Mouse (Mus musculus) embryonic stem cell, embryonic (primary cell): ENCODE data around the gene Igtp.

Experiments used
- CTCF ChIA-PET, 4 experiments: fragments of 300-600 bp in 2 of 4; fragments of 350-600 bp in 2 of 4; sonication (Branson Sonifier 250); formaldehyde crosslinking; loops; one replicate each; lab custom pipeline; 2022; ENCODE audit warnings: inconsistent platforms in 2 of 4; lab: Charles Lee
- POLR2A ChIA-PET, 4 experiments: fragments of 300-600 bp in 2 of 4; fragments of 350-600 bp in 2 of 4; sonication (Branson Sonifier 250); formaldehyde crosslinking; loops; one replicate each; lab custom pipeline; 2022; ENCODE audit warnings: antibody characterized with exemption in 4 of 4, inconsistent platforms in 1 of 4; lab: Charles Lee

Gene Igtp

GRCm38 (mm10) chr11:58226425-58226824, 27.1 kb downstream of the Igtp start:
- POLR2A ChIA-PET, result interaction anchor here in 1 of 4 experiments (1.5 kb wide), 1 partner anchor 13 kb away, joined by 4 read pairs; no protein-coding TSS in a partner anchor
- CTCF ChIA-PET, result interaction anchor here in 3 of 4 experiments (0.6 to 1.5 kb wide), 3 partner anchors 9 to 39 kb away, joined by 3 to 5 read pairs (median 5); no protein-coding TSS in a partner anchor

DNA sequence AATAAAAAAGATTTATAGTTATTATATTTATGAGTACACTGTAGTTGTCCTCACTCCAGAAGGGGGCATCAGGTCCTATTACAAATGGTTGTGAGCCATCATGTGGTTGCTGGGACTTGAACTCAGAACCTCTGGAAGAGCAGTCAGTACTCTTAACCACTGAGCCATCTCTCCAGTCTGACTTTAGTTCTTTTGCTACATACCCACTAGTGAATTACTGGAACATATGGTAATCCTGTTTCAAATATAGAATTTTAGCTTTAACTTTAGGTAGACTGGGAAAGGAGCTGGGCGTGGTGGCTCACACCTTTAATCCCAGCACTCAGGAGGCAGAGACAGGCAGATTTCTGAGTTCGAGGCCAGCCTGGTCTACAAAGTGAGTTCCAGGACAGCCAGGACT, 28.7 kb downstream of the Igtp start:
- ChIA-PET POLR2A (interaction anchor here in 1 of 4 experiments (0.6 kb wide), 1 partner anchor 1504 kb away, joined by 10 read pairs; no protein-coding TSS in a partner anchor), CTCF (interaction anchor here in 1 of 4 experiments (0.6 kb wide), 1 partner anchor 952 kb away, joined by 3 read pairs; no protein-coding TSS in a partner anchor)

GRCm38 (mm10) chr11:58230396-58230910, 31.1 kb downstream of the Igtp start:
- CTCF ChIA-PET, result interaction anchor here in 2 of 4 experiments (0.5 to 1.0 kb wide), 2 partner anchors 9 to 52 kb away, joined by 3 read pairs; no protein-coding TSS in a partner anchor
- POLR2A ChIA-PET, result interaction anchor here in 2 of 4 experiments (1.0 to 1.2 kb wide), 3 partner anchors 9 to 51 kb away, joined by 3 to 5 read pairs (median 4); no protein-coding TSS in a partner anchor

- POLR2A ChIA-PET, result interaction anchor here in 2 of 4 experiments (1.1 to 1.2 kb wide), 2 partner anchors 16 to 52 kb away, joined by 3 to 5 read pairs; no protein-coding TSS in a partner anchor
- CTCF ChIA-PET, result interaction anchor here in 1 of 4 experiments (1.0 kb wide), 1 partner anchor 8 kb away, joined by 3 read pairs; no protein-coding TSS in a partner anchor
Measured at GRCm38 (mm10) chr11:58231156-58231555, 31.8 kb downstream of the Igtp start.

GRCm38 (mm10) chr11:58234551-58234950, 35.2 kb downstream of the Igtp start:
- POLR2A ChIA-PET, result interaction anchor here in 1 of 4 experiments (0.6 kb wide), 2 partner anchors 224 to 640 kb away, joined by 3 to 8 read pairs; no protein-coding TSS in a partner anchor

GRCm38 (mm10) chr11:58235152-58235551, 35.8 kb downstream of the Igtp start:
- ChIA-PET POLR2A (interaction anchor here in 3 of 4 experiments (0.5 to 0.6 kb wide), 4 partner anchors 72 to 639 kb away, joined by 3 to 8 read pairs (median 5); no protein-coding TSS in a partner anchor), CTCF (interaction anchor here (0.6 to 1.5 kb wide), 10 partner anchors 9 to 118 kb away, joined by 3 to 5 read pairs (median 4); no protein-coding TSS in a partner anchor)

More at GRCm38 (mm10) chr11:58234551-58234950, 35.2 kb downstream of the Igtp start:
- CTCF ChIA-PET, result interaction anchor here in 3 of 4 experiments (1.0 to 1.5 kb wide), 4 partner anchors 9 to 119 kb away, joined by 3 to 4 read pairs (median 3); no protein-coding TSS in a partner anchor

DNA sequence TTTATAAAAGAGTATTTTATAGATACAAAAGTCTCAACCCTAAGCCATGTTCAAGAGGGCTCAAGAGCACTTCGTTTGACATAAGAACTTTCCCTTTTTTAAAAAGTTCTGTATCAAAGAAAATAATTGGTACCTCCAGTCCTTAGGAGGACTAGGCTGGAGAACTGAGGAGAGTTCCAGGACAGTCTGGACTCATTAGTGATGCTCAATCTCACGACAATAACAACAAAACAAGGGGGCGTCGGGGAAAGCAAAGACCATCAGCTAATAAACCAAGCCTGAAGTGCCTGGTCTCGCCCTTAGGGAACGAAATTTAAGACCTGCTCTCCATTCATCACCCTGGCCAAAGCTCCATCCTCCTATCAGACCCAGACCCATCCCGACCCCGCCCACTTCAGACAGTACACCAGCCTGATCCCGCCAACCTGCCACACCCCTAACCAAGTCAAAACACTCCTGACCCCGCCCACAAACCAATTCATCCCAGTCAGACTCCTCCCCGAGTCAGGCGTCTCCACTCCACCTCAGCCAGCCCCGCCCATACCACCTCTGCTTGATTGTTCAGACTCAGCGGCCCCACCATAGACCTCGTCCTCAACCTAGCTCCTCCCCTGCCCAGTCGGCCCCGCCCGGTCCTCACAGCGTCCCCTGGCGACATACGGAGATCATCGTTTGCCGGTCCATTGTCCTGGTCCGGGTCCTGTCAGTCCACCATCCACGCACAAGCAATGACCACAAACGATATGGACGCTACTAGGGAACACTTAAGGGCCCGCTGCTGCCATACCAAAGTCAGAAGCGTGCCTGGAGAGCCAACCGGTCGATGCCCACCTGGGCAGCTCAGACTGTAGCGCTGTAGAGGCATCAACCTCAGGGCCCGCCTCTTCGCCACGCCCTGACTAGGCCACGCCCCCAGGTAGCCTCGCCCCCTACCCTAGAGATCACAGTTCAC, 39.8 kb downstream of the Igtp start:
- CTCF ChIA-PET, result interaction anchor here (0.5 to 2.3 kb wide), 47 partner anchors 9 to 666 kb away, joined by 3 to 20 read pairs (median 4); partner anchors contain the start of genes 2810021J22Rik (in 1 of the 4), Gemin5 (in 1 of the 4), Igtp (in 1 of the 4) and Irgm2 (in 1 of the 4)
- POLR2A ChIA-PET, result interaction anchor here in 3 of 4 experiments (0.6 to 2.3 kb wide), 28 partner anchors 9 to 924 kb away, joined by 3 to 12 read pairs (median 4); partner anchors contain the start of genes Gemin5 (in 2 of the 3), Sh3bp5l (in 2 of the 3), Zfp672 (in 2 of the 3) and Zfp692 (in 2 of the 3)

DNA sequence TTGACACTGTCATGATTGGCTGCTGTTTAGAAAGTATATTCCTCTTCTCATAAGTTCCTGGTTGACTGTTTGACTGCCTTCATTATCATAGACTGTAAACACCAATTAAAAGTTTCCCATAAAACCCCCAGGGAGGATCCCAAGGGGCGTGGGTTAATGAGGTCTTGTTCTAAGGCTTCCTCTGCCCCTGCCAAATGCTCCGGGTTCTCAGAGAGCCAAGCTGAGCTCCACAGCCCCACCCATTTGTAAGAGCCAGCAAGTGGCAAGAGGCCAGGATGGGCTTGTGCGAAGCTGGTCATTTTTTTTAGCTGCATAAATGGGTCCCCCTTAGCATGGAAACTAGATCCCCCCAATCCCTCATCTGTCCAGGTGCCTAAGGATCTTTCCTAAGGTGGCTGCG, 47.9 kb downstream of the Igtp start:
- CTCF ChIA-PET, result interaction anchor here in 2 of 4 experiments (0.6 to 0.7 kb wide), 2 partner anchors 21 to 48 kb away, joined by 3 to 6 read pairs; partner anchors contain the start of gene Igtp (in 1 of the 2)
- POLR2A ChIA-PET, result interaction anchor here in 1 of 4 experiments (0.6 kb wide), 1 partner anchor 554 kb away, joined by 4 read pairs; no protein-coding TSS in a partner anchor

DNA sequence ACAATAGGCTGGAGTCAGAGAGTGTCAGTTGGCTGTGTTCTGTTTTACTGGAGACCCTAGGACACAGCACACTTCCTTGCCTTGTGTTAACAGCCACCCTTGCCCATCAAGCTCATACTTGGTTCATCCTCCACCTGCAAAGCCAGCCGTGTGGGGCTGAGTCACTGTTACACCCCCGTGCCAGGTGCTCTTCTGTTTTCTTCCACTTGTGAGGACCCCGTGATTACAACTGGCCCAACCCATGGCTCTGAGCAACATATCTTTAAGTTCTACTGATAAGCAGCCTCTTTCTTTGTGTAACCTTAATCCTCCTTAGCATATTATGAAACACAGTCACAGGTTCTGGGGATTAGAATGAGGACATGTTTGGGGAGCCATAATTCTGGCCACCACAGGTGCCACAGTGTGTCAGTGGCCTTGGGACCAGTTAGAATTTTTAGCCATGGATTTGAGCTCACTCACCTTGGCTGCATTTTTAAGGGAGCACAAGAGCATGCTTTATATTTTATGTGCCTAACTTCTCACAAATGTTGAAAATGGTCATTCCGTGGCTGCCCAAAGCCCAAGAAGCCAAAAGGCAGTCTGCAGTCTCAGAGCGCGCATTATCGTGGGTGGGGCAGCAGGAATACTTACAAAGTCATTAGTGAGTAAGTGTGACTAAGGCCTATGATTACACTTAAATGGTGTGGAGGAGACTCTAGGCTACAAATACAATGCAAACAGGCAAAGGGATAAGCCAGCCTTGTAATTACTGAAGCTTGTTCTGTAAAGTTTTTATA, 50.0 kb downstream of the Igtp start:
- ChIA-PET POLR2A (interaction anchor here in 2 of 4 experiments (0.8 to 1.7 kb wide), 2 partner anchors 10 to 50 kb away, joined by 6 read pairs; no protein-coding TSS in a partner anchor), CTCF (interaction anchor here in 1 of 4 experiments (2.1 kb wide), 1 partner anchor 14 kb away, joined by 5 read pairs; no protein-coding TSS in a partner anchor)

DNA sequence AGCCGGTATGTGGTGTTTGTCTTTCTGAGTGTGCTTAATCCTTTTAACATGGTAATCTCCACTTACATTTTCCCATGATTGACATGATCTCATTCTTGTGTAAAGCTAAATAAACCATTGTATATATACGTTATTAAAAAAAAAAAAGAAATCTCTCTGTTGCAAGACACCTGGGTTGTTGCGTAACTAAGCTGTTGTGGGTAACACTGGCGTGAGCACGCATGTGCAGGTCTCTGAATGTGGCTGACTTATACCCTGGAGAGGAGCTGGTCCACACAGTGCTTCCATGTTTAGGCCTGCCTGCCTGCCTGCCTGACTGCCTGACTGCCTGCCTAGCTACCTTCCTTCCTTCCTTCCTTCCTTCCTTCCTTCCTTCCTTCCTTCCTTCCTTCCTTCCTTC, 51.2 kb downstream of the Igtp start:
- CTCF ChIA-PET, result interaction anchor here in 3 of 4 experiments (0.7 to 2.1 kb wide), 3 partner anchors 12 to 475 kb away, joined by 3 to 5 read pairs (median 4); no protein-coding TSS in a partner anchor
- POLR2A ChIA-PET, result interaction anchor here in 2 of 4 experiments (0.6 to 1.7 kb wide), 4 partner anchors 9 to 471 kb away, joined by 3 to 6 read pairs (median 6); no protein-coding TSS in a partner anchor

- POLR2A ChIA-PET, result interaction anchor here in 2 of 4 experiments (0.7 kb wide), 2 partner anchors 118 to 192 kb away, joined by 4 to 5 read pairs; no protein-coding TSS in a partner anchor
- CTCF ChIA-PET, result interaction anchor here in 3 of 4 experiments (0.7 to 0.9 kb wide), 3 partner anchors 53 to 457 kb away, joined by 3 to 5 read pairs (median 3); no protein-coding TSS in a partner anchor
Measured at GRCm38 (mm10) chr11:58254411-58254810, 55.1 kb downstream of the Igtp start.
